Mouse (Mus musculus): ENCODE data around the gene Olfr68. TPM values are rescaled to one million over a fixed set of nuclear protein-coding genes. Genes with fewer than 3 reads are reported as not detected.
"Not testable (repeated sequence)": the region's sequence is repeated elsewhere in the genome, so short reads cannot be mapped to it uniquely, and the experiment has no call there.

Olfr68 gene
- polyA plus RNA-seq, 1 experiment from 2014 or later, result not detected

GRCm38 (mm10) chr7:103771494-103771893 lies 8.0 kb downstream of the Olfr68 start, which contains the start of gene Olfr69:
Gene Olfr69 (minus strand): TSS chr7:103771594.
- DNase-seq (ENCODE audit: low spot score) (no peak), ATAC-seq (no peak)
- H3K27me3 ChIP-seq (replicated peaks; ENCODE audit: insufficient read depth, low read length), result no peaks in the 10 kb centered on the region
- 57% methylated on average over 2 of the region's 2 CpGs for WGBS
- no peak within 1 kb of the TSS for H3K9ac ChIP-seq (replicated peaks; ENCODE audit: low read depth)
- no peaks in the 10 kb centered on the region for H3K9me3 ChIP-seq (ENCODE audit: low read length)
- no peaks in the 10 kb centered on the region for H3K36me3 ChIP-seq (ENCODE audit: insufficient read depth, low read length)
- no peaks in the 10 kb centered on the region for H3K4me1 ChIP-seq (ENCODE audit: insufficient read depth, low read depth, low read length)
- no peak within 1 kb of the TSS for H3K4me3 ChIP-seq (ENCODE audit: low read depth, low read length)
- no peak within 1 kb of the TSS for H3K27ac ChIP-seq (ENCODE audit: low read length)
- no peak within 1 kb of the TSS for H3K4me2 ChIP-seq (replicated peaks; ENCODE audit: low read depth, low read length)
- no peak for TF ChIP-seq EP300 (IDR thresholded peaks at IDR 0.05)
- no peak for TF ChIP-seq CTCF (IDR thresholded peaks at IDR 0.05)

GRCm38 (mm10) chr7:103767687-103768086 lies 11.8 kb downstream of the Olfr68 start:
- H3K4me2 ChIP-seq (replicated peaks; ENCODE audit: low read depth, low read length); DNase-seq (ENCODE audit: low spot score); H3K27me3 ChIP-seq (replicated peaks; ENCODE audit: insufficient read depth, low read length); H3K36me3 ChIP-seq (ENCODE audit: insufficient read depth, low read length); H3K4me3 ChIP-seq (ENCODE audit: low read depth, low read length); H3K4me1 ChIP-seq (ENCODE audit: insufficient read depth, low read depth, low read length); H3K9me3 ChIP-seq (ENCODE audit: low read length); ATAC-seq; H3K27ac ChIP-seq (ENCODE audit: low read length); H3K9ac ChIP-seq (replicated peaks; ENCODE audit: low read depth): not testable (repeated sequence)
- 84% methylated on average over 6 of the region's 6 CpGs for WGBS

DNA sequence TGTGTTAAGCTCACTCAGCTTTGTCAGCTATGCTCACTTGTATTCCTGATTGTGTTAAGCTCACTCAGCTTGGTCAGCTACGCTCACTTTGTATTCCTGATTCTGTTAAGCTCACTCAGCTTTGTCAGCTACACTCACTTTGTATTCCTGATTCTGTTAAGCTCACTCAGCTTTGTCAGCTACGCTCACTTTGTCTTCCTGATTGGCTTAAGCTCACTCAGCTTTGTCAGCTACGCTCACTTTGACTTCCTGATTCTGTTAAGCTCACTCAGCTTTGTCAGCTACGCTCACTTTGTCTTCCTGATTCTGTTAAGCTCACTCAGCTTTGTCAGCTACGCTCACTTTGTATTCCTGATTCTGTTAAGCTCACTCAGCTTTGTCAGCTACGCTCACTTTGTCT lies 17.3 kb downstream of the Olfr68 start:
- H3K4me1 ChIP-seq (ENCODE audit: insufficient read depth, low read depth, low read length); H3K9me3 ChIP-seq (ENCODE audit: low read length); ATAC-seq; DNase-seq (ENCODE audit: low spot score); H3K36me3 ChIP-seq (ENCODE audit: insufficient read depth, low read length); H3K4me3 ChIP-seq (ENCODE audit: low read depth, low read length); H3K4me2 ChIP-seq (replicated peaks; ENCODE audit: low read depth, low read length); H3K27me3 ChIP-seq (replicated peaks; ENCODE audit: insufficient read depth, low read length); H3K27ac ChIP-seq (ENCODE audit: low read length); H3K9ac ChIP-seq (replicated peaks; ENCODE audit: low read depth): not testable (repeated sequence)
- 61% methylated on average over 6 of the region's 6 CpGs for WGBS

GRCm38 (mm10) chr7:103757233-103757632 lies 22.3 kb downstream of the Olfr68 start, which contains the start of gene Olfr630:
Gene Olfr630 (minus strand): TSS chr7:103757333.
- TF ChIP-seq CTCF (IDR thresholded peaks at IDR 0.05), result no peak
- no peak for TF ChIP-seq EP300 (IDR thresholded peaks at IDR 0.05)
- H3K4me3 ChIP-seq (ENCODE audit: low read depth, low read length), result no peak within 1 kb of the TSS
- H3K4me1 ChIP-seq (ENCODE audit: insufficient read depth, low read depth, low read length), result no peaks in the 10 kb centered on the region
- H3K4me2 ChIP-seq (replicated peaks; ENCODE audit: low read depth, low read length), result no peak within 1 kb of the TSS
- H3K9ac ChIP-seq (replicated peaks; ENCODE audit: low read depth), result no peak within 1 kb of the TSS
- 39% methylated on average over 2 of the region's 2 CpGs for WGBS
- DNase-seq (ENCODE audit: low spot score) (no peak), ATAC-seq (no peak)
- no peaks in the 10 kb centered on the region for H3K36me3 ChIP-seq (ENCODE audit: insufficient read depth, low read length)
- no peaks in the 10 kb centered on the region for H3K27me3 ChIP-seq (replicated peaks; ENCODE audit: insufficient read depth, low read length)
- no peak within 1 kb of the TSS for H3K27ac ChIP-seq (ENCODE audit: low read length)
- no peaks in the 10 kb centered on the region for H3K9me3 ChIP-seq (ENCODE audit: low read length)

- DNase-seq (ENCODE audit: low spot score), result no peak
- Histone ChIP-seq H3K27me3 (replicated peaks; ENCODE audit: insufficient read depth, low read length) (no peaks in the 10 kb centered on the region), H3K4me3 (ENCODE audit: low read depth, low read length) (no peak within 1 kb of the TSS), H3K9me3 (ENCODE audit: low read length) (no peaks in the 10 kb centered on the region), H3K36me3 (ENCODE audit: insufficient read depth, low read length) (no peaks in the 10 kb centered on the region), H3K27ac (ENCODE audit: low read length) (no peak within 1 kb of the TSS), H3K4me2 (replicated peaks; ENCODE audit: low read depth, low read length) (no peak within 1 kb of the TSS), H3K9ac (replicated peaks; ENCODE audit: low read depth) (no peak within 1 kb of the TSS), H3K4me1 (ENCODE audit: insufficient read depth, low read depth, low read length) (no peaks in the 10 kb centered on the region)
- no peak for ATAC-seq
- WGBS, result 70% methylated on average over 2 of the region's 2 CpGs
- TF ChIP-seq CTCF (IDR thresholded peaks at IDR 0.05) (no peak), EP300 (IDR thresholded peaks at IDR 0.05) (no peak)
Measured at GRCm38 (mm10) chr7:103744843-103745242, 34.7 kb downstream of the Olfr68 start, which contains the start of gene Olfr629. Gene Olfr629 (minus strand): TSS chr7:103744943.

DNA sequence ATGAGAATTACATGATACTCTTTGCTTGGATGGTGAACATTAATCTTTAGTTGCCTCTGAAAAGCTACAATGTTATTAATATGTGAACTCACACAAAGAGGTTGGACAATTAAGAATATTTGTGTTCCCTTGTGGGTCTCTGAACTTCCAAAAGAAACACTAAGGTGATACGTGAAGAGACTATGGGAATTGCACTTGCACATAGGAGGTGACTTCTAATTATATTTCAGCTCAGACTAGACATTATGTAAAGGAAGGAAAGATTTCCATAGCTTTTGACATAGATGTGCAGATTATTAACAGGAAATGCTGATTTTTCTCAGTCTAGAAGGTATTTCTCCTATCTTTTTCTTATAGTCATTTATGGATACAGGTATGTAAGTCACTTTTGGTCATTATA lies 49.4 kb downstream of the Olfr68 start, which contains the start of gene Olfr628:
Gene Olfr628, plus strand, starts transcription at position 301 of the 400 bp plus-strand sequence.
- Histone ChIP-seq H3K4me3 (ENCODE audit: low read depth, low read length) (no peak within 1 kb of the TSS), H3K9ac (replicated peaks; ENCODE audit: low read depth) (no peak within 1 kb of the TSS), H3K4me2 (replicated peaks; ENCODE audit: low read depth, low read length) (no peak within 1 kb of the TSS), H3K27me3 (replicated peaks; ENCODE audit: insufficient read depth, low read length) (no peaks in the 10 kb centered on the region), H3K36me3 (ENCODE audit: insufficient read depth, low read length) (no peaks in the 10 kb centered on the region), H3K9me3 (ENCODE audit: low read length) (no peaks in the 10 kb centered on the region), H3K4me1 (ENCODE audit: insufficient read depth, low read depth, low read length) (no peaks in the 10 kb centered on the region), H3K27ac (ENCODE audit: low read length) (no peak within 1 kb of the TSS)
- TF ChIP-seq CTCF (IDR thresholded peaks at IDR 0.05) (no peak), EP300 (IDR thresholded peaks at IDR 0.05) (no peak)
- ATAC-seq, result no peak
- 74% methylated on average over 1 of the region's 1 CpGs for whole genome bisulfite sequencing
- no peak for DNase-seq (ENCODE audit: low spot score)

Other genes with a start within 250 kb of the Olfr68 start
- gene Olfr612, start 237.0 kb downstream of the Olfr68 start, polyA plus RNA-seq (2015; fragmentation: Nextera tagmentation; extraction: Ambion mirVana), result not detected in 2 replicates
- not detected in 2 replicates for gene Olfr613, start 231.6 kb downstream of the Olfr68 start, polyA plus RNA-seq (2015; fragmentation: Nextera tagmentation; extraction: Ambion mirVana)
- gene Olfr615, start 223.6 kb downstream of the Olfr68 start, polyA plus RNA-seq (2015; fragmentation: Nextera tagmentation; extraction: Ambion mirVana), result not detected in 2 replicates
- gene Olfr616, start 210.6 kb downstream of the Olfr68 start, polyA plus RNA-seq (2015; fragmentation: Nextera tagmentation; extraction: Ambion mirVana), result not detected in 2 replicates
- gene Olfr617, start 206.6 kb downstream of the Olfr68 start, polyA plus RNA-seq (2015; fragmentation: Nextera tagmentation; extraction: Ambion mirVana), result not detected in 2 replicates
- gene Olfr618, start 189.6 kb downstream of the Olfr68 start, polyA plus RNA-seq (2015; fragmentation: Nextera tagmentation; extraction: Ambion mirVana), result not detected in 2 replicates
- not detected in 2 replicates for gene Olfr619, start 179.1 kb downstream of the Olfr68 start, polyA plus RNA-seq (2015; fragmentation: Nextera tagmentation; extraction: Ambion mirVana)
- not detected in 2 replicates for gene Olfr620, start 167.2 kb downstream of the Olfr68 start, polyA plus RNA-seq (2015; fragmentation: Nextera tagmentation; extraction: Ambion mirVana)
- not detected in 2 replicates for gene Olfr622, start 137.0 kb downstream of the Olfr68 start, polyA plus RNA-seq (2015; fragmentation: Nextera tagmentation; extraction: Ambion mirVana)
- not detected in 2 replicates for gene Olfr623, start 116.0 kb downstream of the Olfr68 start, polyA plus RNA-seq (2015; fragmentation: Nextera tagmentation; extraction: Ambion mirVana)
- gene Olfr624, start 108.5 kb downstream of the Olfr68 start, polyA plus RNA-seq (2015; fragmentation: Nextera tagmentation; extraction: Ambion mirVana), result 0.02 and 0.05 TPM in 2 replicates
- gene Olfr625-ps1, start 97.0 kb downstream of the Olfr68 start, polyA plus RNA-seq (2015; fragmentation: Nextera tagmentation; extraction: Ambion mirVana), result not detected in 2 replicates
- gene Olfr243, start 65.0 kb downstream of the Olfr68 start, polyA plus RNA-seq (2015; fragmentation: Nextera tagmentation; extraction: Ambion mirVana), result not detected in 2 replicates
- gene Olfr628, start 49.3 kb downstream of the Olfr68 start, polyA plus RNA-seq (2015; fragmentation: Nextera tagmentation; extraction: Ambion mirVana), result not detected in 2 replicates
- not detected in 2 replicates for gene Olfr629, start 34.8 kb downstream of the Olfr68 start, polyA plus RNA-seq (2015; fragmentation: Nextera tagmentation; extraction: Ambion mirVana)
- not detected in 2 replicates for gene Olfr630, start 22.4 kb downstream of the Olfr68 start, polyA plus RNA-seq (2015; fragmentation: Nextera tagmentation; extraction: Ambion mirVana)
- 0.05 TPM in 1 of 2 replicates, not detected in the other for gene Olfr69, start 8.1 kb downstream of the Olfr68 start, polyA plus RNA-seq (2015; fragmentation: Nextera tagmentation; extraction: Ambion mirVana)
- gene Olfr67, start 12.1 kb upstream of the Olfr68 start, polyA plus RNA-seq (2015; fragmentation: Nextera tagmentation; extraction: Ambion mirVana), result not detected in 2 replicates
- gene Hbb-bt, start 34.3 kb upstream of the Olfr68 start, polyA plus RNA-seq (2015; fragmentation: Nextera tagmentation; extraction: Ambion mirVana), result 4,793 and 5,487 TPM in 2 replicates
- 19,829 and 23,579 TPM in 2 replicates for gene Hbb-bs, start 48.4 kb upstream of the Olfr68 start, polyA plus RNA-seq (2015; fragmentation: Nextera tagmentation; extraction: Ambion mirVana)
- gene Hbb-bh2, start 60.8 kb upstream of the Olfr68 start, polyA plus RNA-seq (2015; fragmentation: Nextera tagmentation; extraction: Ambion mirVana), result not detected in 2 replicates
- gene Hbb-bh1, start 63.5 kb upstream of the Olfr68 start, polyA plus RNA-seq (2015; fragmentation: Nextera tagmentation; extraction: Ambion mirVana), result 0.27 TPM in 1 of 2 replicates, not detected in the other
- gene Hbb-y, start 73.5 kb upstream of the Olfr68 start, polyA plus RNA-seq (2015; fragmentation: Nextera tagmentation; extraction: Ambion mirVana), result 11.4 and 11.9 TPM in 2 replicates
- gene Olfr66, start 106.6 kb upstream of the Olfr68 start, polyA plus RNA-seq (2015; fragmentation: Nextera tagmentation; extraction: Ambion mirVana), result not detected in 2 replicates
- not detected in 2 replicates for gene Olfr64, start 114.8 kb upstream of the Olfr68 start, polyA plus RNA-seq (2015; fragmentation: Nextera tagmentation; extraction: Ambion mirVana)
- gene Olfr65, start 123.8 kb upstream of the Olfr68 start, polyA plus RNA-seq (2015; fragmentation: Nextera tagmentation; extraction: Ambion mirVana), result 0.05 TPM in 1 of 2 replicates, not detected in the other
- not detected in 2 replicates for gene Olfr631, start 149.1 kb upstream of the Olfr68 start, polyA plus RNA-seq (2015; fragmentation: Nextera tagmentation; extraction: Ambion mirVana)
- gene Olfr632, start 154.6 kb upstream of the Olfr68 start, polyA plus RNA-seq (2015; fragmentation: Nextera tagmentation; extraction: Ambion mirVana), result not detected in 2 replicates
- gene Olfr633, start 164.7 kb upstream of the Olfr68 start, polyA plus RNA-seq (2015; fragmentation: Nextera tagmentation; extraction: Ambion mirVana), result not detected in 2 replicates
- not detected in 2 replicates for gene Olfr635, start 191.5 kb upstream of the Olfr68 start, polyA plus RNA-seq (2015; fragmentation: Nextera tagmentation; extraction: Ambion mirVana)
- gene Olfr638, start 219.0 kb upstream of the Olfr68 start, polyA plus RNA-seq (2015; fragmentation: Nextera tagmentation; extraction: Ambion mirVana), result not detected in 2 replicates
- gene Olfr639, start 237.6 kb upstream of the Olfr68 start, polyA plus RNA-seq (2015; fragmentation: Nextera tagmentation; extraction: Ambion mirVana), result not detected in 2 replicates
- not detected in 2 replicates for gene Olfr640, start 245.9 kb upstream of the Olfr68 start, polyA plus RNA-seq (2015; fragmentation: Nextera tagmentation; extraction: Ambion mirVana)

All from lung, postnatal 0 days (tissue).